Mouse (Mus musculus) neural tube, embryonic 15.5 days (tissue): ENCODE measurements around the gene Gstp2. TPM values are rescaled to one million over a fixed set of nuclear protein-coding genes. Genes with fewer than 3 reads are reported as not detected.
"Not testable (repeated sequence)": the region's sequence is repeated elsewhere in the genome, so short reads cannot be mapped to it uniquely, and the experiment has no call there.

Experiments
- ATAC-seq: fragments of 200-750 bp; cut with Nextera tagmentation; 2 replicates; pipeline ENCODE4 v1.8.0; 2017; ENCODE audit warnings: mild to moderate bottlenecking, moderate TSS enrichment, moderate library complexity; ENCODE audit not compliant: low FRiP score
- H3K27ac ChIP-seq: fragments of 300-500 bp; sonication (generic); replicated peaks from 2 replicates; pipeline ENCODE4 v1.5.1; 2015; ENCODE audit warnings: mild to moderate bottlenecking, inconsistent platforms
- H3K27me3 ChIP-seq: fragments of 300-500 bp; sonication (generic); replicated peaks from 2 replicates; pipeline ENCODE4 v1.6.1; 2015; ENCODE audit warnings: inconsistent platforms
- H3K36me3 ChIP-seq: fragments of 300-500 bp; sonication (generic); 2 replicates; pipeline ENCODE4 v1.6.1; 2015; ENCODE audit warnings: inconsistent platforms
- H3K4me1 ChIP-seq: fragments of 300-500 bp; sonication (generic); 2 replicates; pipeline ENCODE4 v1.6.1; 2015; ENCODE audit warnings: inconsistent platforms
- H3K4me2 ChIP-seq: fragments of 300-500 bp; sonication (generic); 2 replicates; pipeline ENCODE4 v1.6.1; 2015; ENCODE audit warnings: inconsistent platforms, mild to moderate bottlenecking, moderate library complexity
- H3K4me3 ChIP-seq: fragments of 300-500 bp; sonication (generic); replicated peaks from 2 replicates; pipeline ENCODE4 v1.5.1; 2015; ENCODE audit warnings: mild to moderate bottlenecking, inconsistent platforms
- H3K9ac ChIP-seq: fragments of 300-500 bp; sonication (generic); replicated peaks from 2 replicates; pipeline ENCODE4 v1.6.1; 2015; ENCODE audit warnings: mild to moderate bottlenecking, inconsistent platforms
- H3K9me3 ChIP-seq: fragments of 300-500 bp; sonication (generic); replicated peaks from 2 replicates; pipeline ENCODE4 v1.6.1; 2016; ENCODE audit warnings: inconsistent platforms
- WGBS: fragments of 180-500 bp; shearing (Covaris S2); methylation state at CpG from one replicate; pipeline ENCODE4 v1.1.7; 2015; ENCODE audit warnings: mixed read lengths; 5-methylcytosine and 5-hydroxymethylcytosine counted together
- polyA plus RNA-seq: library from polyadenylated mRNA; unstranded; fragments of >200 nt; fragmentation: Nextera tagmentation; extraction: Ambion mirVana; gene quantifications from 2 replicates; pipeline ENCODE4 v1.2.1, GENCODE M21; 2015

Gene Gstp2
- polyA plus RNA-seq, 1 experiment from 2014 or later = 7.6 TPM

- no peak overlapping the region for H3K4me2 ChIP-seq
- H3K27me3 ChIP-seq = no peaks in the 10 kb centered on the region
- H3K4me1 ChIP-seq = no peaks in the 10 kb centered on the region
- H3K27ac ChIP-seq = no peak overlapping the region
- H3K9me3 ChIP-seq = no peaks in the 10 kb centered on the region
- 33% methylated on average over 4 of the region's 4 CpGs for WGBS
- no peak overlapping the region for H3K9ac ChIP-seq
- no peaks in the 10 kb centered on the region for H3K36me3 ChIP-seq
- ATAC-seq = no peak
- no peak overlapping the region for H3K4me3 ChIP-seq
Observed at GRCm38 (mm10) chr19:4056727-4057126, 10.9 kb upstream of the Gstp2 start.

GRCm38 (mm10) chr19:4055947-4056693, 10.3 kb upstream of the Gstp2 start:
- H3K36me3 ChIP-seq = no peaks in the 10 kb centered on the region
- H3K4me2 ChIP-seq = no peak overlapping the region
- no peak overlapping the region for H3K9ac ChIP-seq
- no peaks in the 10 kb centered on the region for H3K4me1 ChIP-seq
- H3K27me3 ChIP-seq = no peaks in the 10 kb centered on the region
- H3K4me3 ChIP-seq = no peak overlapping the region
- no peak for ATAC-seq
- H3K9me3 ChIP-seq = no peaks in the 10 kb centered on the region
- no peak overlapping the region for H3K27ac ChIP-seq
- 68% methylated on average over 15 of the region's 15 CpGs for WGBS

GRCm38 (mm10) chr19:4055216-4055946, 9.6 kb upstream of the Gstp2 start:
- H3K27me3 ChIP-seq = no peaks in the 10 kb centered on the region
- no peaks in the 10 kb centered on the region for H3K9me3 ChIP-seq
- H3K36me3 ChIP-seq = no peaks in the 10 kb centered on the region
- no peak overlapping the region for H3K9ac ChIP-seq
- H3K4me1 ChIP-seq = no peaks in the 10 kb centered on the region
- ATAC-seq = no peak
- no peak overlapping the region for H3K27ac ChIP-seq
- WGBS = 82% methylated on average over 8 of the region's 8 CpGs
- no peak overlapping the region for H3K4me3 ChIP-seq
- H3K4me2 ChIP-seq = no peak overlapping the region

GRCm38 (mm10) chr19:4054613-4055012, 8.8 kb upstream of the Gstp2 start:
- Histone ChIP-seq H3K9me3 (no peaks in the 10 kb centered on the region), H3K27me3 (no peaks in the 10 kb centered on the region), H3K9ac (no peak overlapping the region), H3K4me2 (no peak overlapping the region), H3K36me3 (no peaks in the 10 kb centered on the region), H3K4me3 (no peak overlapping the region), H3K27ac (no peak overlapping the region), H3K4me1 (no peaks in the 10 kb centered on the region)
- 93% methylated on average over 5 of the region's 5 CpGs for WGBS
- no peak for ATAC-seq

- ATAC-seq = no peak
- Histone ChIP-seq H3K27ac (no peak overlapping the region), H3K27me3 (no peaks in the 10 kb centered on the region), H3K36me3 (no peaks in the 10 kb centered on the region), H3K4me2 (no peak overlapping the region), H3K4me1 (no peaks in the 10 kb centered on the region), H3K9me3 (no peaks in the 10 kb centered on the region), H3K4me3 (no peak overlapping the region), H3K9ac (no peak overlapping the region)
- 75% methylated on average over 5 of the region's 5 CpGs for WGBS
Observed at GRCm38 (mm10) chr19:4052516-4053030, 6.8 kb upstream of the Gstp2 start.

DNA sequence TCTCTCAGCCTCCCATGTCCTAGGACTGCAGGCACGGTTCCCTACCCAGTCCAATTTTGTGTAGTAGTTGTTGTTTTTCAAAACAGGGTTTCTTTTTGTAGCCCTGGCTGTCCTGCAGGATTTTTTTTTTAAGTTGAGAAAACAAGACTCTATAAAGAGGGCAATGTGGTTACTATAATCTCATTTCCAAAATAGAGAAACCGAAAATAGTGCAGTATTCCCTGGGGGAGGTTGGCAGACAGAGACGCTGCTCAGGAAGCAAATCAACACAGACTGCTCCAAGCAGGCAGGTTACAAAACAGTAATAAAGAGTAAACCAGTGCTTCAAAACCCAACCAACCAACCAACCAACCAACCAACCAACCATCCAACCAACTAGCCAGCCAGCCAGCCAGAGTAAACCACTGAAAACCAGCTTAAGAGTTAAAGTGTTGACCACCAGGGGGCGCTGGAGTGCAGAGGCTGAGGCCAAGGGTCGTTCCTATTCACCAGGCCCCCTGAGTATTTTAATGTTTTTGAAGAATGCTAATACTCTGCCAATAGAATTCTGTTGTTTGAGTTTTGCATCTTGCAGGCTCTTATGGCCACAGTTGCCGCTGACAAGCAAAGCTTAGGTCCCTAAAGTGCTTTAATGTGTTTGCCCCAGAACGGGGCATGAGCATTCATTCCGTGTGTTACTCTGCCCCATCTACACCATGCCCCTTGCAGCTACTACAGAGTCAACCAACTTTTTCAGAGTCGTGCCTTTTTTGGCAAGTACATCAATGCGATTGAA, 6.1 kb upstream of the Gstp2 start:
- H3K36me3 ChIP-seq = no peaks in the 10 kb centered on the region
- 55% methylated on average over 10 of the region's 10 CpGs for WGBS
- no peak overlapping the region for H3K27ac ChIP-seq
- H3K9me3 ChIP-seq = no peaks in the 10 kb centered on the region
- H3K4me1 ChIP-seq = no peaks in the 10 kb centered on the region
- H3K4me3 ChIP-seq = no peak overlapping the region
- ATAC-seq = no peak
- H3K9ac ChIP-seq = no peak overlapping the region
- no peaks in the 10 kb centered on the region for H3K27me3 ChIP-seq
- H3K4me2 ChIP-seq = no peak overlapping the region

DNA sequence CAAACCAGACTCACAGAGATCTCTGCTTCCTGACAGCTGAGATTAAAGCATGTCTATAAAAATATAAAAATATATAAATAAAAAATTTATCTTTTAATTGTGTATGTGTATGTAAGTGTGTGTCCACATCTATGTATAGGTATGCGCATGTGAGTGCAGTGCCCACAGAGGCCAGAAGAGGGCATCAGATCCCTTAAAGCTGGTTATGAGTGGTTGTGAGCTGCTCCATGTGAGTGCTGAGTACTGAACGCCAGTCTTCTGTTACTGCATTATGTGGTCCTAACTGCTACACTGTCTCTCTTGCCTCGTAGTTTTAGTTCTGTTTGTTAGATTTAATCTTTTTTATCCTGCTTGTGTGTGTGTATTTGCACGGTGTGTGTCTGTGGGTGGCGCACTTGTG, 5.2 kb upstream of the Gstp2 start:
- no peak for ATAC-seq
- Histone ChIP-seq H3K9ac (no peak overlapping the region), H3K36me3 (no peaks in the 10 kb centered on the region), H3K4me3 (no peak overlapping the region), H3K27me3 (no peaks in the 10 kb centered on the region), H3K27ac (no peak overlapping the region), H3K4me2 (no peak overlapping the region), H3K9me3 (no peaks in the 10 kb centered on the region), H3K4me1 (0 out of 2 replicates have a peak, but pooled peaks cover 2% of the 10 kb centered on the region)
- 95% methylated on average over 5 of the region's 5 CpGs for WGBS

GRCm38 (mm10) chr19:4049069-4049468, 3.2 kb upstream of the Gstp2 start:
- H3K27me3 ChIP-seq, H3K9ac ChIP-seq, H3K4me2 ChIP-seq, H3K36me3 ChIP-seq, H3K9me3 ChIP-seq, H3K27ac ChIP-seq, H3K4me1 ChIP-seq, ATAC-seq, H3K4me3 ChIP-seq: not testable (repeated sequence)
- WGBS = 87% methylated on average over 5 of the region's 5 CpGs

DNA sequence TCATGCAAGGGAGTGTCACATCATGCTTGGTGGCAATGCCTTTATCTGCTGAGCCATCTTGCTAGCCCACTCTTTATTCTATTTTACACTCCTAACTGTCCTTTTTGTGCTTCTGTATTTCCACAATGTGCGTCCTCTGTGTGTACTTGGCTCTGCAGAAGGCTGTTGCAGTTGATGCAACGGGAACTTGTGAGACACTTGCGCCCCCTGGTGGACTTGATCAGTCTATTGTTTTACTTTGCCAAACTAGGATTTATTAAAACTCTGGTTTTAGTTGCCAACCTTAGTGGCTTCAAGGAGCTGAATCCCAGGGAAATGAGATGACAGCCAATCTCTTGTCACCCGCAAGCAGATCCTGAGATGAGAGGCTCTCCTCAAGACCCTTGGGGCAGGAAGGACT, 2.0 kb upstream of the Gstp2 start:
- no peak overlapping the region for H3K27ac ChIP-seq
- no peak overlapping the region for H3K4me3 ChIP-seq
- H3K4me2 ChIP-seq = no peak overlapping the region
- no peaks in the 10 kb centered on the region for H3K36me3 ChIP-seq
- ATAC-seq = no peak
- no peaks in the 10 kb centered on the region for H3K27me3 ChIP-seq
- H3K9me3 ChIP-seq = no peaks in the 10 kb centered on the region
- H3K9ac ChIP-seq = no peak overlapping the region
- WGBS = 13% methylated on average over 4 of the region's 4 CpGs
- H3K4me1 ChIP-seq = 0 out of 2 replicates have a peak, but pooled peaks cover 2% of the 10 kb centered on the region

DNA sequence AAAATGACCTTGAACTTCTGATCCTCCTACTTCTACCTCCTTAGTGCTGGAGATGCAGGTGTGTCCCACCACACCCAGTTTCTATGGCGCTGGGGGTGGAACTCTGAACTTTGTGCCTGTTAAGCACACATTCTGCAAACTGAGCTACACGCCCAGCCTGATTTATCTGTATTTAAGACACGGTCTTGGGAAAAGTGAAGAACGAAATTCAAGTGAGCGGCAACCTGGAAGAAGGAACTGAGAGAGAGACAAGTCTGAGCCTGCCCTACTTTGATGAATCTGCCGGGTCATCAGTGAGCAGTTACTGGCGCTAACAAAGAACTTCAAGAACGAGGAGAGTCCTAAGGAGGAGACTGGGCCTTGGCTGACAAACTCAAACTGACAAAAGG, 1.0 kb upstream of the Gstp2 start:
- Histone ChIP-seq H3K27me3 (no peaks in the 10 kb centered on the region), H3K4me2 (no peak overlapping the region), H3K4me1 (0 out of 2 replicates have a peak, but pooled peaks cover 2% of the 10 kb centered on the region), H3K4me3 (no peak overlapping the region), H3K9ac (no peak overlapping the region), H3K36me3 (no peaks in the 10 kb centered on the region), H3K27ac (no peak overlapping the region), H3K9me3 (no peaks in the 10 kb centered on the region)
- no peak for ATAC-seq
- WGBS = 84% methylated on average over 8 of the region's 8 CpGs

- not testable (repeated sequence) for ATAC-seq
Observed at GRCm38 (mm10) chr19:4044109-4044508, 1.7 kb downstream of the Gstp2 start.

More at GRCm38 (mm10) chr19:4044109-4044508, 1.7 kb downstream of the Gstp2 start:
- not testable (repeated sequence) for H3K4me1 ChIP-seq, H3K4me3 ChIP-seq, H3K9me3 ChIP-seq, H3K27me3 ChIP-seq, H3K36me3 ChIP-seq, H3K9ac ChIP-seq, H3K4me2 ChIP-seq, H3K27ac ChIP-seq
- 90% methylated on average over 5 of the region's 5 CpGs for WGBS
